Mouse (Mus musculus): ENCODE data around the gene Xdh.

- TF ChIP-seq CTCF (IDR thresholded peaks at IDR 0.05; ENCODE audit: extremely low read depth, insufficient read depth, insufficient read length, insufficient replicate concordance) = no peak
- no peak for TF ChIP-seq POLR2A (IDR thresholded peaks at IDR 0.05; ENCODE audit: low read depth, low read length)
Measured at GRCm38 (mm10) chr17:73836601-73837000, 113.4 kb downstream of the Xdh start.
